Mouse (Mus musculus) inflammation-experienced regulatory T-cells, adult 6 months (primary cell): ENCODE data around the gene Arhgef18. TPM values are rescaled to one million over a fixed set of nuclear protein-coding genes. Genes with fewer than 3 reads are reported as not detected.
A peak's percentile ranks its signal among the peaks of the same experiment; 100 is the strongest.

Source experiments
- ATAC-seq: one replicate; pipeline ENCODE4 v1.8.0; 2017
- polyA plus RNA-seq, 3 experiments: library from polyadenylated mRNA; unstranded; fragments of 100-300 nt; shearing (Covaris generic); gene quantifications; one replicate each; pipeline ENCODE4 v1.2.1; 2017

Gene Arhgef18
- 10 to 100 TPM; 21.3 to 30.9 (median 30.4) TPM for polyA plus RNA-seq

DNA sequence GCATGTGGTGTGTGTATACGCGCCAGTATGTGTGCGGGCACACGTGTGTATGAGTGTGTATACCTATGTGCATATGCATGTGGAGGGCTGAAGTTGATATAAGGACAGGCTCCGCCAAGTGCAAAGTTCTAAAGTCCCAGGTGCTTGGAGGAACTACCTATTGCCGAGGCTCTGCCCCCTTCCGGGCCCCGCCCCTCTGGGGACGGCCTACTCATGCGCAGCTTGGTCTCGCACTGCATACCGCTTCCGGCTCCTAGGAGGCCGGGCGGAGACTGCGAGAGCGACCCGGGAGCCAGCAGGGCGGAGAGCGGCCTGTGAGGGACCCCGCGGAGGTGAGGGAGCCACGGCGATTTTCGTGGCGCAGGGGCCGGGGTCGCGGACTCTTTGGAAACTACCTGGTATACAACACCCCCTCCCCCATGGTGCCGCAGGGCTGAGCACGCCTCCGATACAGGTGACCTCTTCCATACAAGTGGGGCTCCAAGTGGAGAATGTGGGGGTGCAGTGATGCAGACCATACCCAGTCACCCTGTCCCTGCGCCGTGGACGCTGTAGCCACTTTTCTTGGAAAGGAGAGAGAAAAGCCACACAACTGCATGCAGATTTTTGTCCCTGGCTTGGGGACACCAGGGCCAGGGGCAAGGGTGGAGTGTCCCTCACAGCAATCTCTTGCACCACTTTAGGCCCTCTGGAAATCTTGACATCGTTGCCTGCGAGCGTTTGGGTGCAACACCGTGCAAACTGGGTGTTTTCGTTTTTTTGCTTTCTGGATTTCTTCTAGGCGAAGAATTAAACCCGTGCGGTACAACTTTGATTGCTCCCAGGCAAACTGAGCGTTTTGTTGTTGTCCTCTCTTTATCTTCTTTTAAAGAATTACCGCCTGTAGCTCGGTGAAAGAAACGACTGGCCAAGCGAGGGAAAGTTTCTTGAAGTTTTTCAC lies at the start of gene Arhgef18:
Gene Arhgef18 (plus strand): TSS at position 236 of the 940 bp plus-strand sequence.
- ATAC-seq, result no peak

DNA sequence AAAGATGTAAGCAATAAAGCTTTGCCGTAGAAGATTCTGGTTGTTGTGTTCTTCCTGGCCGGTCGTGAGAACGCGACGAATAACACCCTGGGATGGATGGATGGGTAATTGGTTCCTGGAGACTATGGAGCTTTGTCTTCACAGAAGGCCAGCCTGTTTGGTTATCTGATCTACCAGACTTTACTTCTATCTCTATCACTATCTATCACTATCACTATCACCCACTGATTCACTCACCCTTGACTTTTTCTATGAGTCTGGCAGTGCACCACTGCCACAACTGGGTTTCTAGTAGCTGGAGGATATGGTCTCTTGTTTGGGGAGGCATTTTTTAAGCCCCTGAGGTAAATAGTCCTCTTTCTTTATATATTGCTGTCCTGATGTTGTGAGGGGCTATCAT lies 47.5 kb upstream of the Arhgef18 start:
- ATAC-seq, result no peak

GRCm38 (mm10) chr8:3346691-3347413 lies 46.0 kb upstream of the Arhgef18 start:
- no peak for ATAC-seq

GRCm38 (mm10) chr8:3348142-3348823 lies 44.5 kb upstream of the Arhgef18 start:
- ATAC-seq, result no peak

GRCm38 (mm10) chr8:3350747-3351146 lies 42.1 kb upstream of the Arhgef18 start:
- ATAC-seq, result no peak

GRCm38 (mm10) chr8:3352715-3353114 lies 40.1 kb upstream of the Arhgef18 start:
- ATAC-seq, result no peak

GRCm38 (mm10) chr8:3353189-3353810 lies 39.5 kb upstream of the Arhgef18 start, which contains the start of gene A430078G23Rik:
Gene A430078G23Rik (plus strand): TSS chr8:3353415.
- peak; percentile 48 for ATAC-seq

- no peak for ATAC-seq
These were observed 38.9 kb upstream of the Arhgef18 start for GRCm38 (mm10) chr8:3353811-3354442.

GRCm38 (mm10) chr8:3354443-3354812 lies 38.4 kb upstream of the Arhgef18 start:
- peak; percentile 22 for ATAC-seq

DNA sequence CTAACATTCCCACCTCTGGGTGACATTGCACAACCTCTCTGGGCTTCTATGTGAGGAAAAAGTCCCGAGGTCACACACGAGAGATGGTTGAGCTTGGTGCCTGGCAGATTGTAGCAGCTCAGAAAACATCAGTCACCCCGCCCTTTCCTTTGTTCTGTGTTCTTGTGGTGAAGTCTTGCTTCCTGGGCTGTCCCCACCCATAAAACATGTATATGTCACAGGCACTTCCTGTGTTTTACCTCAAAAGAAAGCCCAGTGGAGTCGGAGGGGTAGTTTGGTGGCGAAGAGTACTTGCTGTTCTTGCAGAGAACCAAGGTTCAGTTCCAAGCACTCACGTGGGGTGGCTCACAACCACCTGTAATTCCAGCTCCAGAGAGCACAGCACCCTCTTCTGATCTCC lies 37.2 kb upstream of the Arhgef18 start:
- peak; percentile 85 for ATAC-seq

- ATAC-seq, result no peak
These were observed 34.7 kb upstream of the Arhgef18 start for GRCm38 (mm10) chr8:3358060-3358459.

DNA sequence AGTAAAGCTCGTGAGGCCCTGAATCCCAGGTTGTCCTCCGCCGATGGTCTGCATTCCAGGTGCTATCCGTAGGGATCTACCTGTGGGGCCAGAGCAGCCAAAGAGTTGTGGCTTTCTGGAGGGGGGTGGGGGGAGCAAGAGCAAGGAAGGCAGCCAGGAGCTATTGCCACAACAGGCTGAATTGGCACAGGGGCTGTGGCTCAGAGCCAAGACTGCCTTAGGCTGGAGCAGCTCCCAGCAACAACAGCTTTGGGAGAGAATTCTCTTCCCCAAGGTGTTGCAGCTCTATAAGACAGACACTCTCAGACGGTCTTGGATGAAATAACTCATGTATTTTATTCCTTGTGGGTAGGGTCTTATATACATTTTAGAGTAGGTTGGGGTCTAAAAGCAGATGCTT lies 25.7 kb upstream of the Arhgef18 start:
- no peak for ATAC-seq

- ATAC-seq, result no peak
These were observed 24.7 kb upstream of the Arhgef18 start for GRCm38 (mm10) chr8:3368091-3368490.

DNA sequence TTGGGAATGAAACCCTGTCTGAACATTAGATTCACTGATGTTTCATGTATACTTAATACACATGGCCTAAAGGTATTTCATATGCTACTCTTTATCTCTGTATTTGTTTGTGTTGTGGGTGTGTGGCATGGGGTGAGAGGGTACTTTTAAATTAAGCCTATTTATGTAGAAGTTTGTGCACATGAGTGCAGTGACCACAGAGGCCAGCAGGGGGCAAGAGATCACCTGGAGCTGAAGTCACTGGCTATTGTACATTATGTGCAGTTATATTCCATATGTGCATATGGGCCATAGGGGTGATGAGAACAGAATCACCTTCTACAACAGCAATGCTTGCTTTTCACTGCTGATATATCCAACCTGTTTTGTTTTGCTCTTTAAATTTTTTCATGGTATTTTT lies 17.1 kb upstream of the Arhgef18 start:
- ATAC-seq, result peak; percentile 26

GRCm38 (mm10) chr8:3376641-3377274 lies 16.0 kb upstream of the Arhgef18 start:
- ATAC-seq, result no peak

DNA sequence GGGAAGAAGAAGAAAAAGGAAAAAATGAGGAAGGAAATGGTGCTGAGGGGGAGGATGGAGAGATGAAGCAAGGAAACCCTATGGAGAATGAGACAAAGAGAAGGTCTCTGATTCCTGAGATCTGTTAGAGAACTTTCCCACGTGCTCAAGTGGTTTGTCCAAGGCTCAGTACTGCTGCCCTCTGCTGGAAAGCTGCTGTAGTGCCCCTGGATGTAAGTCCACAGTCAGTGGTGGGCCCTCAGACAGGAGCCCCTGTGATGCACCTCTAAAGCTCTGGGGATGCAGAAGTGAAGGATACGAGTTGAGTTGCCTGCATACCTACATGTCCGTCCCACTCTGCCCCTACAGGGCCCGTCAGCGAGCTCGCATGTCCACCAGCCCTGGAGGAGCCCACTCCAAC lies 5.5 kb upstream of the Arhgef18 start:
- ATAC-seq, result peak; percentile 75

DNA sequence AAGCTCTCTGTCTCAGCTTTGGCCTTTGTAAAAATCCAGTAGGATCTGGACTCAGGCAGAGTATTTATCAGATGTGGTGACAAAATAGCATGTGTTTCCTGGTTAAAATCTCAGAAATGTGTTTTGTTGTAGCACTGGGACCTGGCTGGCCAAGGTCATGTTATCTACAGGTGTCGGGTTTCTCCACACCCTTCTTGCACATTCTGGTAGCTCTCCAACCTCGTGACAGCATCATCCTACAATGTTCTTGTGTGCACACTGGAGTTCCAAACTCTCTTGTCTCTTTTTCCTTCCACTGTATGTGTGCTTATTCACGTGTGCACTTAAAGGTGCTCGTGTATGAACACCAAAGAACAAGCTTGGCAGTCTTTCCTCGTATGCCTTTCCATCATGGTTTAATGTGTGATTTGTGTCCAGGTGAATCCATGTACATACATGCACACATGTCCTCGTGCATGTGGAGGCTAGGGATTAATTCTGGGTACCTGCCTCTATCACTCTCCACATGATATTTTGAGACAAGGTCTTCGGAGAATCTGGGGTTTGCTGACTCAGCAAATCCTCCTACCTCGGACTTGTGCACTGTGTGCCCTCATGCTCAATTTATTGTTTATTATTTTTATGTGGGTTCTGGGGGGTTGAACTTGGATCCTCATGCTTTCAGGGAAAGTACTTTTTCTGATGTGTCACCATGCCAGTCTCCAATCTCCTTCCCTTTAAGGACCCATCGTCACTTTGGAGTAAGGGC lies 4.0 kb upstream of the Arhgef18 start:
- ATAC-seq, result no peak

DNA sequence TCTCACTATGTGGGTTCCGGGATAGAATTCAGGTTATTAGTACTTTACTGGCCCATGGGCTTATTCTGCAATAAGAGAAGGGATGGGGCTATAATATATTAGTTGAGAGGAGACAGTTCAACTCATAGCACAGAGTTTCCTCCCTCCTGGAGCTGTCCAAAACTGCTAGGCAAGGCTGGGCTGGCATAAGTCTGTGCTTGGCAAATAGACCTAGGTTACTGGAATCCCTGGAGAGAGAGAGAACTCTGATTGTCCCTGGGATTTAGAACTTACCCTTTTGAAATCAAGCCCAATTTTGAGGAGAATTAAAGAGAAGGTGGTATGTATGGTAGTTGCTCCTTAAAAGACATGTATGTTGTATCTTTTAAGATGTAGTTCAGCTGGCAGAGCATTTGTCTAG lies 3.3 kb upstream of the Arhgef18 start:
- no peak for ATAC-seq

DNA sequence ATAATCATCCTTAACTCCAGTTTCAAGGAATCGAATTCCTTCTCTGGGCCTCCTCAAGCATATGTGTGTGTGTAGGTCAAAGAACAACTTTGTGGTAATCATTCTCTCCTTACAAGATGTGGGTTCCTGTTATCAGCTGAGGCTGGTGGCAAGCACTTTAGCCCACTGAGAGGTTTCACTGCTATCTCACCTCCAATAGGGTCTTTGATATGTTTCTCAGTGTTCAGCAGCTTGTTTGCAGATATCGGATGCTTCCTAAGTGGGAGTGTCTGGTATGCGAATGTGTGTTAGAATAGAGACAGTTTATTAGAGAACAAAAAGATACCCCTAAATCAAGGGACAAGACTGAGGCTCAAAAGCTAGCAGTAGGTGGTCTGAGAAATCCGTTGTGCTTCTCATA lies 513 bp upstream of the Arhgef18 start:
- no peak for ATAC-seq

DNA sequence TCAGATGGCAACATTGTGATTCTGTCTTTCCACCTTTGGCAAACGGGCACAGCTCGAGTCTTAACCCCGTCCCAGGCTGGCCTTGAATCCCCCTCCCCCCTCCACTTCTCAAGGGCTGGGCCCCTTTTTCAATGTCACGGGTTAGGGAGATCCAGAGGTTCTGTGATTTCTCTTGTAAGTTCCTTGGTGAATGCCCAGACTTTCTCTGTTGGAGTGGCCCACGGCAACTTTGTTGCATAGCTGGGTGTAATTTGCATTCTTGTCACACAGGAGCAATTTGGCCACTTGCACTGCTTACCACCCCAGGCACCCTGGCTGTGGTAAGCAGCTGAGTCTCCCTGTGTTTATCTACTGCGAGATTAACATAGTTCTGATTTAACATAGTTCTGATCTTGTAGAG lies 1.8 kb downstream of the Arhgef18 start:
- no peak for ATAC-seq

DNA sequence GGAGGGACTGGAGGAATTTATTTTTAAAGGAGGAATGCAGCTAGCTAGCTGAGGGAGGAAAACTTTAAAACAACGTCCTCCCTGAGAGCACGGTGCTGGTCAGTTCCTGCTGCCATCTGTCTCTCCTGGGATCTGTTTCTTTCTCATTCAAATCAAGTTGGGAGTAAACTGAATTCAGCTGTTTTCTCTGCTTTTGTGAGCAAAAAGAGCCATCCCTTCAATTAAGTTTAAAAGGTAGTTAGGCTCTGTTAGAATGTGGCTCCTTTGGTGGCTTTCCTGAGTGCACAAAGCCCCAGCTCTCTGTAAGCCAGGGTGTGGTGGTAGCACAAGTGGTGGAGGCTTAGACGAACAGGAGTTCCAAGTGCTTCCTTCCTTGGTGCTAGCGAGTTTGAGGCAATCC lies 2.4 kb downstream of the Arhgef18 start:
- ATAC-seq, result no peak
